Mouse (Mus musculus) retina, postnatal 1 day (tissue): ENCODE results near the gene Prkcd.
"Not testable (repeated sequence)": the region's sequence is repeated elsewhere in the genome, so short reads cannot be mapped to it uniquely, and the experiment has no call there.

Source experiments
- DNase-seq: peaks from one replicate; pipeline ENCODE4 v3.0.0-alpha.2; 2012

Prkcd gene

DNA sequence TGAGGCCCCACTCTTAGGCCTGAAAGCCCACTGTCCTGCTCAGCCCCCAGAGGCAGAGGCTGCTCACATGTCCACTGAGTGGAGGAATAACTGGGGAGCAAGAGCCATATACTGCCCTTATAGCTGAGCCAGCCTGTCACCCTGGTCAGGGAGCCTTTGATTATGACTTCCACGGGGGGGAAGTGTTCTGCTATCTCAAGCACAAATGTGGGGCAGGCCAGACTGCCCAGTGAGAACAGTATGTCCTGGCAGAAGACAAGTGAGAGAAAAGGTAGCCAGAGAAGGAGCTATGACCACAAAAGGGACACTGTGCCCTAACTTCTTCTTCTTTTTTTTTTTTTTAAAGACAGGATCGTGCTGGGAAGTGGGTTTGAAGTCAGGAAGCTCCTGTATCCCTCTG, 28.9 kb downstream of the Prkcd start:
- no peak for DNase-seq

DNA sequence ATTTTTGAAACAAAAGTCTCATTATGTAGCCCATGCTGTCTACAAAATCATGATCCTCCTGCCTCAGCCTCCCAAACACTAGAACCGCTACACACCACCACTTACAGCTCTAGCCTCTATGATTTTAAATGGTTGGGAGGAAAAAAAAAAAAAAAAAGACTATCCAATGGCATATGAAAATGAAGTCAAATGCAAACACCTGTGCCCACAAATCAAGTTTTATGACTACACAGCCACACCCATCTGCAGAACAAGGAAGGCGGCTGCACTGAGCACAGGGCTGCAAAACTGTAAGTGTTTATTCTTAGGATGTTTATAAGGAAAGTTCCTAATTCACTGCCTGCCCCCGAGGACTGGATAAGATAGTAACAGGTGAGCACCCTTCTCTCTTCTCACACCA, 29.6 kb downstream of the Prkcd start:
- no peak for DNase-seq

DNA sequence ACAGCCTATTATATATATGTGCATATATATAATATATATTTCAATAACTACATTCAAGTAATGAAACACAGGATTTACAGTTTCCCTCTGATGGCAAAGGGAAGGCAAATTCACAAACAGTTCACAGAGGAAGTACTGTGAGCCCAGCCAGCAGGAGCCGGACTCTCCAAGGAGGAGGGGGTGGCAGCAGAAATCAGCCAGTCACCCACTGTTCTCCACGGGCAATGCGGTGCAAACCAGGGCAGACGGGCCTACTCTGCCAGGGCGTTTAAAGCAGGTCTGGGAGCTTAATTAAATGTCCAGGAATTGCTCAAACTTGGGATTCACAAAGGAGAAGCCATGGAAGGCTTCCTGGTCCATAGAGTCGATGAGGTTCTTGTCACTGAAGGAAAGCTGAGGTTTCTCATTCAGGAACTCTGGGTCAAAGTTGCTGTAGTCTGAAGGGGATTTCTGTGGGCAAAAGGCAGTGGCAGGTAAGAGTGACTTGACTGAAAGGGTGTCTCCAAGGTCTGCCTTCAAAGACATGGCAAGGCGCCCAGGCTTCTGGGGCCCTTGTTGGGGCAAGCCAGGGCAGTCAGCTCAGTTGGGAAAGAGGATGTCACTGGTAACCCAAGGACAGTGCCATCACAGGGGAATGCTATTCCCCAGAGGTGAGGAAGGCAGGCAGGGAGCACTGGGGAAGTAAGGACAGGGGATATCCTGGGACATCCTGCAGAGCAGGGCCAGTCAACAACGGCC, 30.3 kb downstream of the Prkcd start:
- no peak for DNase-seq

DNA sequence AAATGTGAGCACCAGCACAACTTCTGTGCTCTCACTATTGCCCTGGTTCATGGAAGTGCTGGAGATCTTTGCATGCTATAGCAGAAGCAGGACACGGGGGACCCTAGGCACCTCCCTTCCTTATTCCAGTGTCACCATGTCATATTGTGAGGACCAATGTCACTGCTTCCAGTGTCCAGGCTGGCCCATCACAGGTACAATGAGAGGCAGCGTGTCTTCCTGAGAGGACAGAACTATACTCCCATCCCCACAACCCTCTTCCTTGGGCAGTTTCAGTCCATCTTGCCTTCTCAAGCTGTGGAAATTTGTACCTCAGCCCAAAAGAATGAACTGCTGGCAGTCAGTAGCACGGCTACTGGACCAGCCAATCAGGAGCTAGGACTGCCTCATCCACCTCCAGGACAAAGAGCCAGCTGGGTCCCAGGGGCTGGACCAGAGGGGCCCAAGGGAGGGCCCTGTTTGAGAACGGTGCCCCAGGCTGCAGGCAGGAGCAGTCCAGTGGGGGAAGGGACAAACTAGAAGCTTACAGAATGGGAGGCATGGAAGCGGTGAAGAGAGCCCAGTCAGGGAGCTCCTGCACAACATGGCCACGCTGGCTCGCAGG, 31.8 kb downstream of the Prkcd start:
- peak; percentile 86 for DNase-seq

DNA sequence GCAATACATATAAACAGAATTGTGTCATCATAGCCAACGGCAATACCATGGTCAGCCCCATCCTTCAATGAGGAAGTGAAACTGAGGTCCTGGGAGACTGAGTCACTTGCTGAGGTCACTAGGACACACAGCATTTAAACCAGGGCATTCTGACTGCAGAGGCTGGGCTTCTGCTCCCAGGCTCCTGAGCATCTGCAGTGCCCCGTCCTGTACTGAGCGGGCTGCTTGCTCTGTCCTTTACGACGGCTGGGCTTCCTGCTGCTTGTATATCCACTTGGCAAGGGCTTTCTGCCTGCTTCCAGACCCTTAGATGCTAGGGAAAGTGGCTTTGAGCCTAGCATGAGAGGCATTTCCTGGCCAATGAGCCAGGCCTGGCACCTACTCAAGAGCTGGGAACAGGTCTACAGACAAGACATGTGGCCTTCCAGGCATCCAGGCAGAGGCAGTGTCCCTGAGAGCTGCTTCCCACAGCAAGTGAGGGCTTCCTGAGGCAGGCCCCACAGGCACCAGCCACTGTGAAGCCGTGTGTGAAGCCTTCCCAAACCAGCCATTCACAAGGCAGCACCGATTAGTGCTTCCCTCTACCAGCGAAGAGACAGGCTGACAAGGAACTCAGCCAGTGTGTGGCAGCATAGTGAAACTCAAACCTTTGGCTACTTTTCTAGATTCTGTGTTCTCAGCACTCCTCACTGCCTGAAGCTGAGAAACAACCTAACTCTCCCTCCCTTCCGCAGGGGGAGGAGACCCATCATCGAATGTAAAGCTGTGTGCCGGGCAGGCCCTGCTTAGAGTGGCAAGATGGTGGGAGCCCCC, 32.5 kb downstream of the Prkcd start:
- peak; percentile 63 for DNase-seq

DNA sequence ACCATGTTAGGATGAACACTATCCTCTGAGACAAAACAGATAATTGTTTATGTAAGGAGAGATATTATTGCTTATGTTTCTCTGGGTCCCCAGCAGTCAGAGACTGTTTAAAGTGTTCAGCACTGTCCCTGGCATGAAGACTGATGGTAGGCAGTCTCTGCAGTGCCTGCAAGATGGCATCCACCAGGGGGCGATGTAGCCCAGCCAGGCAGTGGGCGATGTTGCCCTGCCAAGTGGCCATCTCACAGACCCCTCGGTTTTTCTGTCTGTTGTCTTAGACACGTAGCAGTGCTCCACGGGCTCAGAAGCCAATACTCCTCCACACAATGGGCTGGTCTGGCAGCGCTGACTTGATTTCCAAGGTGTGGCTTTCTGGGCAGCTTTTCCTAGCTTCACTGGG, 34.6 kb downstream of the Prkcd start:
- DNase-seq: peak; percentile 83

DNA sequence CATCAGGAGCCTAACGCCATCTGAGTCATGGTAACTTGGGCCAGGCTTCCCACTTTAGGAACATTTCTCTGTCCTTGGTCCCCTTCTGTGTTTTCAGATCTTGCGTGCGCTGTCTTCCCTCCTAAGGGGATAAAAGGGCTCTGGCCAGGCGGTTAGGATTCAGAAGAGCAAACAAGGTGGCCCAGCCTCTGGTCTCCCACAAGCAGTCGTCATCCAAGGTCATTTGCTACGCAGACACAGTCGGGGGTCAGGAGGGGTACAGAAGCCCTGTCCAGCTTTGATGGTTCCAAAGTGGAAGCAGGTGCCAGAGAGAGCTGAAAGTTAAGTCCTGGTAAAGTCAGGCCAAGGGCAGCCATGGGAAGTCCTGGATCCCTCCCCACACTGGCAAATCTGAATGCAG, 35.1 kb downstream of the Prkcd start:
- no peak for DNase-seq

DNA sequence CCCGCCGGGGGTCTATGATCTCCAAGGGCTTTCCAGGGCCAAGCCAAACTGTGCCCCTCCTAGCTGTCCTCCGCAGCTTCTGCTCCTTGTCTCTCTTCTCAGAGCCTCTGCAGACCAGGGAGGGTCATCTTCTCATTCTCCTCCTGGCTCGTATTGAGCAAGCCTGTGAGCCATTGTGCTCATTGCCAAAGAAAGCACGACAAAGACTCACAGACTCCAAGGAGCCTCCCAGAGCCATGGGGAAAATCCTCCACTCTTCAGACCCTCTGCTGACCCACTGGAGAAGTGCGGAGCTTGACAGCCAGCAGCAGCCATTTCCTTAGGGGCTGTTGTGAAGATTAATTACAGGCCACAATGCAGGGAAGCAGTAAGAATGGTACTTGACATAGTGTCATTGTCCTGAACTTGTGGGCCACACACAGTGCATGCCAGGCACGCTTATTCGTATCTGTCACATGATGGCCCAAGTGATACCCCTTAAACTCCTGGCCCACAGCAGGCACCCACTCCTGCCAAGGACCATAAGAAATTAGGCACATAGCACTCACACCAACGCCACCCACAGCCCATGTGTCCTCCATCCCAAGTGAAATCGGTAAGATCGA, 35.9 kb downstream of the Prkcd start:
- DNase-seq: no peak

DNA sequence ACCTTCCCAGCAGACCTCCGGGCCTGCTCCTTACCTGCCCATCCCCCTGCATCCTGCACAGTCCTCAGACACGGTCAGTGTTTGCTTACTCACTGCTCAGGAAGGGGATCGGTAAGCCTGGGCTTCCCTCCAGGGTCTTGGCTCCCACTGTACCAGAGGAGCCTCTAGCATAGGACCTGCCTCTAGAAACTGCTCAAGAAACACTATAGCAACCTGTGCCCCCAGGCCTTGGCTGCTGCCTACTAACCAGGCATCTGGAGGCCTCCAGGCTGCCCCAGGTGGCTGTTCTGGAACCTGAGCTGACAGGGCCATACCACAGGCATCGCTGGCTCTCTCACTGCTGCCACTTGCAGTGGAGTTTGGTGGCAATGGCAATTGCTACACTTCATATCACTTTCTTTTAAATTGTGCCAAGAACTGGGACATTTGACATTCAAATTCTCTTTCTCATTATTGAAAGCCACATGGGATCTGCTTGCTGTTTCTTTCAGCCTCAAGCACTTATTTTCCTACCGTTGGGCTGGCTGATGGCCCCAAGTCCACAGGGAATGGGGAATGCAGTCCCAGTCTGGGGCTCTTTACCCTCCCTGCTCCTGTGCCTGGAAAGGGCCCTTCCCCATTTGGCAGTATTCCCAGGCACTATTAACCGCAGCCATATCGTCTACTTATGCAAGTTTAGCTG, 39.1 kb downstream of the Prkcd start:
- DNase-seq: peak; percentile 22

DNA sequence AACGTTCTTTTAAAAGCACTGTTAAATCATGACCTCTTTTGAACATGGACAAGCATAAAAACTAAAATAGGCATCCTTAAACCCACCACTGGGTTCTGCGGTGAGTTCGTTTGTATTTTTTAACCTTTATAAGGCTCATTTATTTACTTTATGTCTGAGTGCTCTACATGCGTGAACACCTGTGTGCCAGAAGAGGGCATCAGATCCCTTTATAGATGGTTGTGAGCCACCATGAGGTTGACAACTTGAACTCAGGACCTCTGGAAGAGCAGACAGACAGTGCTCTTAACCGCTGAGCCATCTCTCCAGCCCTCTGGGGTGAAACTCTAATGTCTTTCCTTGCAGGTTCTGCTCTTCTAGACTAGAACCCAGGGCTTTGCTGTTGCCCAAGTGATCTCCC, 40.7 kb downstream of the Prkcd start:
- no peak for DNase-seq

DNA sequence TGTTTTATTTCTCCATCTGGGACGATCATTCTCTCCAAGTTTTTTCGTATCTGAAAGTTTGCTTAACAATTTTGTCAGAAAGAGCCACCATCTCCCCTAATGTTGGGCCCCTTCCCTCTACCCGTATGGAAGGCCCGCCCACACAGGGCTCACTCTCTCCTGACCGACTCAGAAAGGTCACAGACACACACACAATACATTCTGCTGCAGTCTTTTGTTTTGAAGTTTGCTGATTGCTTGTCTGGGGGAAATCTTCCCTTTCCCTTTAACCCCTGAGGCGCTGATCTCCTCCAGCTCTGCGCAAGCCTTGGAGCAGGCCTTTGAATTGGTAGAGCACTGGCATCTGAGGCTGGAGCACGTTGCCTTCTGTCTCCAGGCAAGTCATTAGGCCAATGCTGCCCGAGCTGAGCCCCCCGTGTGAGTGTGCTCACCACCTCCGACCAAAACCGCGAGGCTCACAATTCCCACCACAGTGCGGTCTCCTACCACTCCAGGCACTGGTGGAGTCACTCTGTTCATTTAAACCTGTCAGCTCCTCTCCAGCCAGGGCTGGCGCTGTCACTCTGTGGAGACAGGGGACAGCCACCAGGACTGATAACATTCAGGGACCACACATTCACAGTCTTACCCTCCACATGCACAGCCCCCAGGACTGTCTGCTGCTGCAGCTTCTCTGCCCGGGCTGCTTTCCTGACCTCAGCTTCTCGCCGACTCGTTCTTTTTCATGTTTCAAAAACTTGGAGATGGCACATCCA, 41.3 kb downstream of the Prkcd start:
- DNase-seq: peak; percentile 76

DNA sequence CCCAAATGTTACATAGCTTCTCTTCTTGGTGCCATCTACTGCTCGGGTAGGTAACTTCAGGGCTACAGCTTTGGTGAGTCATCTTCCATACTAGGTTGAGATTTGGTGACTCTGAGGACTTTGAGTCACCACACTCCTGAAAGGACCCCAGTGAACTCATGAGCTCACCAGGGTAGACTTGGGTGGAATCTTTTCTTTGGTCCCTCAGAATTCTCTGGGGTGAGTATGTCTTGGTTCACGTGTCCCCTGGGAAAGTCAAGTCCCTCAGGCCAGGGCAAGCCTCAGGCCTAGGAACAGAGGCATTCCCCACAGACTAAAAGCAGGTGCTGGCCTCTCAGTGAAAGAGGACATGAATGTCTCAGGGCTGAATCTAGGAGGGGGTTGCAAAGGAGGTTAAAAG, 41.9 kb downstream of the Prkcd start:
- no peak for DNase-seq

DNA sequence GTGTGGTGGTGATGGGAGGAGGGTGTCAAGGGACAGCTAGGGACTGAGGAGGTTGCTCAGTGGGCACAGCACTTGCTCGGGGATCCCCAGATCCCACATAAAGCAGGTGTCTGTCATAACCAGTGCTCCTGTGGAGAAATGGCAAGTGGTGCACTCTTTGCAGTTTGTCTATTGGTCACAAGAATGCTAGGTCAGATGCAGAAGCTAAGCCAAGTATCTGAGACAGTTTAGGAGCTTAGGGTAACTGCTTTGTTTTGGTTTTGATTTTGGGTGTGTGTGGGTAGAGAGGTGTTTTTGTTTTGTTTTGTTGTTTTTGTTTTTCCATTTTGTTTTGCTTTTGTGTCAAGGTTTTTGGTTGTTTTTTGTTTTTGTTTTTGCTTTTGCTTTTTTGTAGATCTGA, 44.8 kb downstream of the Prkcd start:
- DNase-seq: no peak

DNA sequence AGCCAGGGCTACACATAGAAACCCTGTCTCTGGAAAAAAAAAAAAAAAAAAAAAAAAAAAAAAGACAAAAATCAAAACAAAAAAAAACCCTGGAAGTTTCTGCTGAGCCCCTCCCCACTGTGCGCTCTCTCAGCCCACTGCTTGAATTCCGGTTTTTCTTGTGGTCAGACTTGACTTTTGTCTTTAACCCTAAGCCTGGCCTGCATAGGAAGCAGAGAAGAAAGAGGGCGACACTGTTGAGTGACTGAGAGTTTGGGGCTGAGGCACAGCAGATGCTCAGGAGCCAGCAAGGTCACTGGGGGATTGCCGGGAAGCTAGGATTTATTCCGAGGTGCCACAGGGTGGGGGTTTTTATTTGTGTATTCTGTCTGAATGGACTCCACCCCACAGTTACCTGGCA, 46.1 kb downstream of the Prkcd start:
- no peak for DNase-seq

DNA sequence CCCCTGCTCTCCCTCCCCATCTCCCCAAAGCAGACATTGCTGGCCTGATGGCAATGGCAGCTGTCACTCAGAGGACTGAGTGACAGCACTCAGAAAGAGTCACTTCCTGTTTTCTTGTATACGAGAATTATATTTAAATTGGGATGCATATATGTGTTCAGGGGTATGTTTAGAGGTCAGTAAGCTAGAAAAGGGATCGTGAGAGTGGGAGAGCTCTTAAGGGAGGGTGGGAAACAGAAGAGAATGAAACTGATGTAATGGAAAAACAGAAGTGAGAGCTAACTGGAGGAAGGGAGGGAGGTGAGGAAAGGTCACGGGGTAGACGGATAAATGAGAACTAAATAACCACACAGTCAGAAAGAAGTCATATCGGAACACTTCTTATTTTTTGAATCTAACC, 46.8 kb downstream of the Prkcd start:
- no peak for DNase-seq

DNA sequence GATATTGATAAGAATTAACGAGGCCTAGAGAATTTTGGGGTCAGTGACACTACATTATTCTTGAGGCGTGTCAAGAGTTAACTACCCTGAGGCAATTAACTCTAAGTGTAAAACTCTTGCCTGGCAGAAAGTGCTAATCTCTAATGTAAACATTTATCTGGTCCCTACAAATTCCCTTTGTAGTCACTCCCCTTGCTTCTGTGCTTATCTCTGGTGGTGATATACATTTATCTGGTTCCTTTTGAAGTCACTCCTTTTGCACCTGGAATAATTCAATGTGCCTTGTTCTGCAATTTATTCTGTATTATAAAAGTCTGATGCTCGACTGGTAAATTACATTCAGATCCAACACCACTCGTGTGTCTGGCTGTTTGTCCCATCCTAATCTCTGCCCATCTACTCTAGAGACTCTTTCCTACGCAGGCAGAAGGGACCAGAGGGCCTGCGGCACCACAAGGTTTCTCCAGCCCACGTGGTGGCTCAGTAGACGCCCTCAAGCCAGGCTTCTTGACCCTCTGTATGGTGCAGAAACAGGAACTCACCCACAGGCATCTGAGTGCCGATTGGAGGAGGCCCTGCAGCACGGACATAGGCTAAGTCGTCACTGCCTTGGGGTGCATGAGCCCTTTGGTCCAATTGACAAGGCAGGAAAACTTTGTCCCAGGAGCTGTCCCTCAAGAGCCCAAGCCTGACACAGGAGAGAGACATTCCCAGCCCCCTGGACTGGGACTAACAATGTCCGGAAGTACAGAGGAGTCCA, 48.5 kb downstream of the Prkcd start:
- not testable (repeated sequence) for DNase-seq

DNA sequence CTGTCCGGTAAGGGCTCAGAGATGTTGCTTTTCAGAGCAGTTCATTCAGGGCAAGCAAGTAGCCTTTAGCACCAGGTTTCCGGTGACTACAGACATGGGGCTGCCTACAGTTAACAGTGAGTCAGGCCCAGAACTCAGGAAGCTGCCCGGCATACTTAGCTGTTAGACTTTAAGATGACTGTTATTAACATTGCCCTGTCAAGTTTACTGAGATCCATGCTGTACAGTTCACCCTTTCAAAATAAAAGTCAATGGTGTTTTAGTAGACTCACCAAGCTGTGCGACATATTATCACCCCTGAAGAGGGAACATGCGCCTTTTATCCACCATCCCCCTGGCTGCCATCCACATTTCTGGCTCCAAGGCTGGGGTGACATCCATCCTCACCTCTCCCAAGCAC, 49.8 kb downstream of the Prkcd start:
- DNase-seq: no peak

DNA sequence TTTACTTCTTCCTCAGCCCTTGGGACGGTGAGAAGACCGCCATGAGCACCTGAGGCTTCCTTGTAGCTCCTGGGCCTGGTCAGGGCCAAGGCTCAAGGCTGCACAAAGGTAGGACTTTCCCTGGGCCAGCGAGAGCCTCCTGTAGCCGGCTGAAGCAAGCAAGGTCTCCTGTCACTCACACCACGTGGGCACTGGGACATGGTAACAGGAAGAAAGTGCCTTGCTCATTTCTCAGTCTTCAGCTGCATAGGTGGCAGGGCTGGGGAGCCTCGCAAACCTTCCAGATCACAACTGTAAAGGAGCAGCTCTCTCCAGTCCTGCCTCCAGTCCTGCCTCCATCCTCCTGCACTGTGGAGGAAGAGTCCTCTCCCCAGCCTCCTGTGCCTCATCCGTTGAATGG, 50.2 kb downstream of the Prkcd start:
- DNase-seq: no peak

DNA sequence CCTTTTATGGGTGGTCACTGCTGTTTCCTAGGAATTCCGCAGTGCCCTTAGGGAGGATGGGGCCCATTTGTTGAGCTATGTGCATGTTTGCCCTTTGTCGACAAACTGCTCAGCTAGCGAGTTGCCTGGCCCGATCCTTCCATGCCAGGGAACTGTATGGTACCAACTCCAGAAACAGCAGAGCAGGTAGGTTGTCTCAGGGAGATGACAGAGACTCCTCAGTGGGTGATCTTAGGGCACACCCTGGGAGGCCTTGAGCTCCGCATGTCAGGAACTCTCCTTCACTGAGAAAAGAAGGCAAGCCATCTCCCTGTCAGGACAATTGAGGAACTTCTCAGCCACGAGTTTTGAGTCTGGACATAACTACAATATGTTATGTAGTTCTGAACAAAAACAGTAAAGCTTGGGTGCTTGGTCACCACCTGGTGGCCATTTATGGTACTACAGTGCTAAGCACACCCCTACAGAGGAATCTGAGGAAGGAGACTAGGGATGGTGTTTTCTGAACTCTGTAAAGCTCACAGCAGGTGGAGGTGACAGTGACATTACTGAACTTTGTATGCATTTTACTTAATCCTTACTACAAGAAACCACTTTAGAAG, 51.9 kb downstream of the Prkcd start:
- DNase-seq: peak; percentile 78

DNA sequence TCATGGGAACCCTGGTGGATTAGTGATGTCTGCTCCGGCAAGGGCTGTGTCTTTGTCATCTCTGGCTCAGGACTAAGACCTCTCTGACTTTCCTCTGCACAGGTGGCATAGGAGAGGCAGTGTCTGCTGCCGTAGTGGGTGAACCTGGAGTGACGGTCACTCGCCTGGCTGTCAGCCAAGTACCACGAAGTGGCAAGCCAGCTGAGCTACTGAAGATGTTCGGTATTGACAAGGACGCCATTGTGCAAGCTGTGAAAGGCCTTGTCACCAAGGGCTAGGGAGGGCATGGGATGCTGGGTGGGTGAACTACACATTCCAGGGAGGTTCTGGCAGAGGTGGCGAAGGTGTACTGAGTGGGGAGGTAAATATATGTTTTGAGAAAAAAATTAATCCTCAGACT, 52.8 kb downstream of the Prkcd start:
- DNase-seq: no peak

DNA sequence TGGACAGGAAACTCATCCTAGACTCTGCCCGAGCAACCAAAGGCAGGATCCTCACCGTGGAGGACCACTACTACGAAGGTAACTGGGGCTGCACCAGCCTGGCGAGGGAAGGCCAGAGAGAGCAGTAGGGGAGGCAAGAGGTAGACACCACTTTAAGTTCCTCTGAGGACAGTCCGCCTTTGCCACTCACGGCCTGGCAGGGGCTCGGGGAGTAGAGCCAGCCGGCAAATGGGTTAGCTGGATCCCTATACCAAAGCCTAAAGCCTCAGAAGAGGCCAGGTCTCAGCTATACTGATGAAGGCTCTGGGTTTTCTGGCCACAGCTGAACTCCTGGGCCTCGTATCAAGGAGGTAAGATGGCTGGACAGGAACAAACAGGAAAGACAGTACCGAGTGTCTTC, 53.8 kb downstream of the Prkcd start:
- DNase-seq: no peak
